Mouse (Mus musculus): Measurements from ENCODE around the gene Rhog.

DNA sequence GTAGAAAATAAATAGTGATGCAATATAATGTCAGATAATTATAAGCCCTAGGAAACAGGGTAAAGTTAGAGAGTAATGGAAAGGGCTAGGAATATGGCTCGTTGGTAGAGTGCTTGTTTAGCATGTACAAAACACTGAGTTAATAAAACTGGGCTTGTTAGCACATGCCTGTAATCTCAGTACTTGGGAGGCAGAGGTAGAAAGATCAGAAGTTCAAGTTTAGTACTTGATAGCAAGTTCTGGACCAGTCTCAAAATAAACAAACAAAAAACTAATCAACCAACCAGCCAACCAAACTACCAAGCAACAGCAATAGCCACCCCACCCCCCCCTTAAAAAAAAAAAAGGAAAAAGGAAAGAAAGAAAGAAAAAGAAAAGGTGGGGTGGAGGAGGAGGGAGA lies 44.9 kb upstream of the Rhog start:
- TF ChIP-seq CTCF (IDR thresholded peaks at IDR 0.05; ENCODE audit: borderline replicate concordance, insufficient read depth, low read length) (no peak), POLR2A (IDR thresholded peaks at IDR 0.05; ENCODE audit: low read depth, low read length) (no peak)
